Mouse (Mus musculus): ENCODE data around the gene Eif4e1b.

GRCm38 (mm10) chr13:54748190-54748589 is 35.6 kb upstream of the Eif4e1b start:
- TF ChIP-seq CTCF (IDR thresholded peaks at IDR 0.05) = no peak
- no peak for TF ChIP-seq EP300 (IDR thresholded peaks at IDR 0.05)
